Mouse (Mus musculus): ENCODE data around the gene Bach2.

The Bach2 gene

DNA sequence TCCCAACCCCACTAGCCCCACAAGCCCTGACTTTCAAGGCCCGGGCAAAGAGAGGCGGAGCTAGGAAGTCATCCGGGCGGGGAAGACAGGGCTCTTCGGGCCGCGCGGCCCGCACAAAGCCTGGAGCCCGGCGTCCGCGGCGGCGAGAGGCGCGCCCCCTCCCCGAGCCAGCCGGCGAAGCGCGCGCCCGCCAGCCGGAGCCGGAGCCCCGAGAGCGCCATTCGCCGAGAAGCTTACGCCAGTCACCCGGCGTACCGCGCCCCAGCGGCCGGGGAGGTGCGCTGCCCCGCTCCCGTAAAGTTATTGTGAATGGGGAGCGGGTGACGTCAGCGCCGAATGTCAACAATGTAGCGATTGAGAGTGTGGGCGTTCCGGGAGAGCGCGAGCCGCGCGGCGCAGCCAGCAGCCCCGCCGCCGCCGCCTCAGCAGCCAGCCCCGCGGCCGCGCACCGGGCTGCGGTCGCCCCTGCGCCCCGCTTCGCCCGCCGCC, at the start of gene Bach2:
Gene Bach2, plus strand, starts transcription at position 439 of the 489 bp plus-strand sequence.
- DNase-seq: peak; percentile 92

DNA sequence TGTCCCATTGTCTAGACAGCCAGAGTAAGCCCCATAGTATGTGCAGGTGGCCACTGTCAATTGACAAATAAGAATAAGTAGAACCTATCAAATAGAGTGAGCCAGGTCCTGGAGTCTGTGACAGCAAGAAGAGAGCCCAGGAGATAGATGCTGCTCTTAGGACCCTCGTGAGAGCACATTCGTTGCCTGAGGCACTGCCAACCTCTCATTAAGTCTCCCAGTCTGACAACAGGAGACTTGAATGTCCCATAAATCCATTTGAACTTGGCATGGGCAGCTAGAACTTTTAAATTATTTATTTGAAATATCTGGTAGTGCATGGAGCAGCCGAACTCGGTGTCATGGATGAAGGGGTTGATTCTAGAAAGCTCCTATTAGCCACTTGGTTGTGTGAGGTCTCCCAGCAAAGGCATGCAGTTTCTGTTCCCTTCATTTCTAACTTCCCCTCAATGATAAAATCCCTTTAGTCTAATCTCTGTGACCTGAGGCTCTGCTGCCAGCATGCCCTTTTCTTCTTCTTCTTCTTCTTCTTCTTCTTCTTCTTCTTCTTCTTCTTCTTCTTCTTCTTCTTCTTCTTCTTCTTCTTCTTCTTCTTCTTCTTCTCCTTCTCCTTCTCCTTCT, 49.1 kb upstream of the Bach2 start:
- no peak for DNase-seq

DNA sequence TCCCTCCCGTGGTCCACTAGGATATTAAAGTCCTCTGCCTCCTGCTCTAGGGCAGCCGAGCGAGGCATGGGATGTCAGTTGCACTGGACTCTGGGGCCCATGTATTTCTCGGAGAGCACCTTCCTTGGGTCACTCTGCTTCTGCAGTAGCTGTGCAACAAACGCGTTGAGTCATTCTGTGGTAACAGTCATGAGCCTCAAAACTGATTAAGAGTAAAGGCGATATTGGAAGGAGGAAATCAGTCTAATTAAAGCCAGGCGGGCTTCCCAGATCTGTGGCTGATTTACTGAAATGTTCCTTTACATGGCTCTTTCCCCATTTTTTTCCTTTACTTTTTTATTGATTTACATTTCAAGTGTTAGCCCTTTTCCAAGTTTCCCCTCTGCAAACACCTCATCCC, 48.1 kb upstream of the Bach2 start:
- DNase-seq: no peak

DNA sequence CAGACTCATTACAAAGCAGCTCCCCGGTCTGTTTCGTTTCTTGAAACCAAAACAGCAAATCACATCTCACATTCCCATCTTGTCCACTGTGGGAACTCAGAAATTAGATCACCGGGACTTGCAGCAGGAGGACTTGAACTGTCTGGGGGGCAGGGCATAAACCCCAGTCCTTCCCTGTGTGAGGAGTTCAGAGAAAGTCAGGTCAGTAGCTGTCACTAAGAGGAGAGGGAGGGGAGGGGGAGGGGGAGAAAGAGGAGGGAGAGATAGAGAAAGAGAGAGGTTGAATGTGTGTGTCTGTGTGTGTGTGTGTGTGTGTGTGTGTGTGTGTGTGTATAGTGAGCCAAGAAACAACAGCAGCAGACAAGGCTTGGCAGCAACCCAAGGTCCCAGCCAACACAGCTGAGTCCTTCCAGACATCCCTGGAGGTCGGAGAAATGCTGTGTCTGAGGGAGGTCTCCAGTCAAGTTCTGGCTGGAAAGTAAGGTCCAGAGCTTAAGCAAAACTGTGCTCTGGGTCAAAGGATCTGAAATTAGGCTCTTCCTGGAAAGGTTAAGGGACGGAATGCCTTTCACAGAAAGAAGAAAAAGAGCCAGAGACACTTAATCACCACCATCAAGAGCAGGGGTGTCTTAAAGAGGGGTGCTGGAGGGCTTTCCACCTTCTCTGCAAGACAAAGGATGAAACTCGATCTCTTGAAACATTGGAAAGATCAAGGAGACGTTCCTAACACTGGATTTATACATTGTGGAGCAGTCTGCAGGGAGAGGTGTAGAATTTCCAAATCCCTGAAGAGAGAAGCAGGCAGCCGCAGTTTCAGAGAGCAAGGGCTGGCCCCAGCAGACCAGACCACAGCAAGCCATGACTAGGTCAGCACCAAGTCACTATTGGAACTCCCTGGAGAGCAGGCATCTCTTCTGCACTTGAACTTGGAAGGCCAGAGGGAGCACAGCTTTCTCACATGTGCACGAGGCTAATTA, 42.4 kb upstream of the Bach2 start:
- DNase-seq: peak; percentile 88

DNA sequence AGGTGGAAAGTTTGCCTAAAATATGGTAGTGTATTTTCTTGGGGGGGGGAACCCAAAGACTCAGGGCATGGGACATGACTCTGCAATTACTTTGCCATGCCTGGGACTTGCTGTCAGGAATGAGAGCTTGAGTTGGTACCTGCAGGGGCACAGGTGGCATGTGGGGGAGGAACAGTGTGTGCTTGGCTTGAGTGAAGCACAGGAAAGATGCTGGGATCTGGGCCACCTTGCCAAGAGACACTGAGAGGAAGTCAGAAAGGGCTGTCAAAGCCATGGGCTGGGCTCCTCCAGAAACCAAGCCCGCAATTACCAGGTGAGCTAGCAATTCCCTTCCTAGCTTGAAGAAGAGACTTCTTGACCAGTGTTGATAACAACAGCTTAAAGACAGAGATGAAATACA, 40.6 kb upstream of the Bach2 start:
- DNase-seq: no peak

DNA sequence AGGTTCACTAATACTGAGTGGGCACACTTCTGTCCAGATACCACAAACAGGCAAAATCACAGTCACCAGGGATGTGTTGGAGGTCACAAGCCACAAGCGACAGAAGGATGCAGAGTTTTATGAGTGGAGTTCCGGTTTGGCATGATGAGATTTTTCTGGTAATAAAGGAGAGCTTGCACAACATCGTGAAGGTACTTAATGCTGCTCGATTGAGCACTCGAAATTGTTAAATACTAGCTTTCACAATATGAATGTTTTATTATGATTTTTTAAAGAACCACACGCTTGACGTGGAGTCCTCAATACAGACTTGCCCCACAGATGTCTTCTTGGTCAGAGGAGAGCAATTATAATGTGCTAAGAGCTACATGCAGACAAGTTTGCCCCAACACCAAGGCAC, 40.0 kb upstream of the Bach2 start:
- no peak for DNase-seq

DNA sequence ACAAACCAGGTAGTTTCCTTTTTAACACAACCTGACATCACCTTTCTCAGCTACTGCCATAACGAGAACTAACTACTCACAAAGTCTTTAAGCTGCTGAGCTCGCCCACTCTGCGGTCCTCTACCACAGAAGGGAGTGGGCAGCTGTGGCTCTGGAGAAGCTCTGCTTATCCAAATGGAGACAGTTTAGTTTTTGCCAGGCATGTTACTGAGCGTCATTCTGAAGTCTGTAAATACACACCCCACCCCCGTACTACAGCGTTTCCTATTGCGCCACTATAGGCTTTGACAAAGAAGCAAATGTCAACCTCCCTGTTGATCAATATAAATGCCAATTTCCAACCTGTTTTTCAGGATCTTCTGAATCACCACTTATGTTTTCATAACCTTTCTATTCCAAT, 39.4 kb upstream of the Bach2 start:
- DNase-seq: no peak

DNA sequence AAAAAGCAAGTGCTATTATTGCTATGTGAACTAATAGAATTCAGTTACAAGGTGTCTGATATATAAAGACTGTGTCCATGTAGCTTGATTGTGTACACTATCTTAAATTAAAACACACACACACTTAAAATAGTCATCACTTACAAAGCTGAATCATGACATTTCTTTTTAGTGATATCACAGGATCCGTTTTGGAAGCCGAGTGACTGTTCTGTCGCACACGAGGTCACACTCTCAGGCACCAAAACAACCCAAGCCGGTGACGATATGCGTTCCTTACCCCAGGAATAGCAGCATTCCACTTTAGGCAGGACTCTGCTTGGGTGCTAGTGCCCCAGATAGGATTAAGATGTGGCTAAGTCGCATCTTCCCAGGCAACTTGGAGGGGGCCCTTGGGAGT, 37.5 kb upstream of the Bach2 start:
- no peak for DNase-seq

DNA sequence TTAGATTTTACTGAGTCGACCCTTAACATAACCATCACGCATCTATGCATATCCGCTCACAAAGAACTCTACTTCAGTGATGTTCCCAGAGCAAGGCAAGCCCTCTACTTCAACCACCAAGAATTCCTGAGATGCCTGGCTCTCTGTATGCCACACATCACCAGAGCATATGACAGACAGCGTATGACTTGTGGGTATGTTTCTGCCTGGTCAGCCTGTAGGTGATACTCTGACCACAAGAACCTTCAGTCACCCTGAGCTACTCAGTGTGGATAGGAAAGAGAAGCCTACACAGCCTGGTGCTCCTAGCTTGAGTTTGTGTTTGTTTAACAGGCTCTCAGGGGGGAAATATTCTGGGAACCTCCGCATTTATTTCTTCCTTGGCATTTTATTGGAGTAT, 36.2 kb upstream of the Bach2 start:
- DNase-seq: no peak

DNA sequence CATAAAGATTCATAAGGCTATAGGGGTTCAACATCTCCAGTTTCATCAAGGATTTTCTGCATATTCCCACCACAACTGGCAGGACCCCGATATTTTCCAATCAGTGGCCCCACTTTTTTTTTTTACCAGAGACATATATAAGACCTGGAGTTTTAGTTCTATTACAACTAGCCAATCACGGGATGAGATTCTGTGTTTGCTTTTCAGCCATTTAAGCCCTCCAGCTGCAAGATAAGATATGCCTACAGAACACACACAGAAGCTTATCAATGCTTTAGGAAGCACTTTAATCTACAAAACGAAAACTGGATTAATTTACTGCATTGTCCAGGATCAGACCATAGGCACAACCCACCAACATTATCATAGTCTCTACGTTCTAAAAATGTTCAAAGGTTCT, 33.8 kb upstream of the Bach2 start:
- no peak for DNase-seq

DNA sequence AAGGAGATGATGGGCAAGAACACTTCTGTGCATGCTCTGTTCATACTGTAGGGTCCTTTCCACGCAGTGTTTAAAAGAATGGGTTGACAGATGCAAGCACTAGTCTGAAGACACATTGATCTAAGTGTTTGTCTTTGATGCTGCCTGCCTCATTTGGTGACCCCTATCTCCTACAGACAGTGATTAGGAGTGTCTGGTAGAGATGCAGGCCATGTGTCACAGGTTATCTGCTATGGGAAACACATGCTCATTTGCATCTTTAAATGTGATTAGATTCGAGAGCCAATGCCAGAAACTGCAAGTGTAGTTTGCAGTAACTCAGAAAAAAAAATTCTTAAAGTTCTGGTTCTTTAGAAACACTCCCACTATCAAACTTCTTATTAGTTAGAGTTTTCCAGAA, 32.8 kb upstream of the Bach2 start:
- no peak for DNase-seq

DNA sequence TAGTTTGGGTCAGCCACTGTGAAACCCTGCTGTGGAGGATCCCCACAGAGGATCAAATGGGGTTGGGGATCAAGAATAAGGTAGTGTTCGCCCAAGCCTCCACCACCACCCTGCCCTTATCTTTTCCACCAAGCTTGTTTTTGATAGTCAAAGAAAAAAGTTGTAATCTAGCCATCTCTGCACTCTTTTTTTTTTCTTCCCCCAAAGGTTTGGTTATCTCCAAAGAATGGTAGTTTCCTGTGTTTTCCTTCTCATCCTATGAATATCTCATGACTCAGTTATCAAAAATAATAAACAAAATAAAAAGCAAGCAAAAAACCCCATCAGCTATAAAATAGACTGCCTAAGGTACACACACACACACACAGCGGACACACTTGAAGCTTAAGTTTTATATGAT, 28.6 kb upstream of the Bach2 start:
- DNase-seq: no peak

DNA sequence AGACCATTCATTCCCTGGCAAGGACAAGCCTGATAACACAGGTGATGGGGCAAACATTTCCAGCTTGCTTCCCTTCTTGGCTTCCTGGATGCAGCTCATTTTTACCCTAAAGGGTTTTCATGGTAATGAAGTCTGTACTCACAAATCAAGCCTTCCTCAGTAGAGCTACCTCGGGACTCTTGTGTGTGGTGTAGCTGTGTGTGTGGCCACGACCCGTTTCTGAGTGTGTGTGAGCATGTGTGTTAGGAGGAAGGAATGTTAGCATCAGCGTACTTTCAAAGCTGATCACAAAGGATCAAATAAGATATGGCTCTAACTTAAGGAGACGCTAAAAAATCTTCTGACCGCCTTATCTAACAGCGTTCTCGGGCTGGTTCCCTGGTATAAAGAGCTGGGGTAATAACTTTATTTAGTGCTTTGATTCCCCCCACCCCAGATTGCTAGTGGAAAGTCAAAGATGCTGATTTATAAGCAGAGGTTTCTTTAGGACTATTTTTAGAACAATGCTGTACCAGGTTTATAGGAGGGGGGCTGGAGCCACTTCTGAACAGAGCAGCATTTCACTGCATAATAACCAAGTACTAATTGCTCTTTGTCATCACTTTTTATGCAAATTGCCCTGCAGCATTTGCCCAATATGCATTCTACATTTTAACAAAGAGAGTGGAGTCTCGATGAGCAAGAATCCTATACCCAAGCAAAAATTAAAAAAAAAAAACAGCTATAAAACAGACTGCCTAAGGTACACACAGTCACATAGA, 28.0 kb upstream of the Bach2 start:
- no peak for DNase-seq

DNA sequence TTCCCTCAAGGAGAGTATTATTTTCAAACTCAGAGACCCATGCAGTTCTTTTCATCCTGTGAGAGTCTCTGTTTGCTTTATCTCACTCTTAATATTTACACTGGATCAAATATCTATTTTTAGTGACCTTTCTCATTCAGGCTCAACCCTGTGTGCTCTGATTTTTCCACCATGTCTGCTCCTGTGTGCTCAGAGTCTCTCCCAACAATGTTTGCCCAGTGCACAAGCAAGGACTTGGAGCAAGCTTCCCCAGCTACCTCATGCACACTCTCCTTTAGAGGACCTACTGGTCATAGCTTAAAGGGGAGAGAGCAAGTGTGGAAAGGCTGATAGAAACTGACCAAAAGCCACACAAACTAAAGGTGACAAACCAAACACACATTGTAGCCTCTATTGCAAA, 26.0 kb upstream of the Bach2 start:
- no peak for DNase-seq

DNA sequence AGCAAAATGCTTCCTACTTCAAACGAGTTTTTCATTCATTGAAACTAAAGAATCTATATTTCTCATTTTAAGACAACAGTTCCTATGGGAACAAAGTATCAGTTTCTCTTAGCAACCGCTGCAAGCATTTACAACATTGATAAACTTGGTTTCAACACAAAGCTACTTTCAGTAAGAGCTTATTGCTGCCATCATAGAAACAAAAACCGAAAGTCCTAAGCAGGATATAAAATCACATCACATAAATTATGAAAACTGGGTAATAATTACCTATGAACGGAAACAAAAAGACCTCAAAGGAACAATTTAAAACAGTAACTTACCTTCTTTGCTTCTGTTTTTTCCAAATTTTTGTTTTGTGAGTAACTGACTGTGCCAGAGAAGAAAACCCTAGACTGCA, 22.1 kb upstream of the Bach2 start:
- no peak for DNase-seq

DNA sequence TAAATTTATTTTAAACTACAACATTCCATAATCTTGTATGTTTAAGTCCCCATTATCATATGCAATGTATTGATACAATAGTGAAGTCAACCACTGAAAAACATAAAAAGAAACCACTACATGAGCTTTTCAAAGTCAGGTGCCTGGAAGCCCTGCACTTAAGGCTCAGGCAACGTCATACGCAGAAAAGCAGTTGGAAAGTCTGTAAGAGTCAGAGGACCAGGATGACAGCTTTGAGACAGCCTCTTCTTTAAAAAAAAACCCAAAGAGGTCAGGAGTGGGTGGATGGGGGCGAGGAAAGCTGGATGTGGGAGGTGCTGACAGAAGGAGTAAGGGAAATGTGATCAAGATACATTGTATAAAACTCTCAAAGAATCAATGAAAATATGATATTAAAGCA, 21.6 kb upstream of the Bach2 start:
- no peak for DNase-seq

DNA sequence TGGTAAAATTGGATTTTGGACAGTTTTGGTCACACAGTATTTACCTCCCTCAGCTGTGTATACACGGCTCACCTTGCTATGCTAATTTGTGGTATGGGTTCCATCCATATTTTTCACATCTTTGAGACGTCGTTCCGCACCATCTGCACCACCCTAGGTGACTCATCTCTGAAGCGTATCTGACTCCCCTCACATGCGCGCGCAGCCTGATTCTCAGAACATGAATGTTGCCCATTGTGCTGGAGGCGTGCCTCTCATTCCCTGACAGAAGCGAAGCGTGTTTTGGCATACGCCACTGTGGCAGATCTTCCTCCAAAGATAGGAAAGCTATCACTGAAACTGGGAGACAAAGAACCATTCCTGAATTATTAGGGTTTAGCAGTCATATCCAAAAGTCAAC, 21.0 kb upstream of the Bach2 start:
- no peak for DNase-seq

DNA sequence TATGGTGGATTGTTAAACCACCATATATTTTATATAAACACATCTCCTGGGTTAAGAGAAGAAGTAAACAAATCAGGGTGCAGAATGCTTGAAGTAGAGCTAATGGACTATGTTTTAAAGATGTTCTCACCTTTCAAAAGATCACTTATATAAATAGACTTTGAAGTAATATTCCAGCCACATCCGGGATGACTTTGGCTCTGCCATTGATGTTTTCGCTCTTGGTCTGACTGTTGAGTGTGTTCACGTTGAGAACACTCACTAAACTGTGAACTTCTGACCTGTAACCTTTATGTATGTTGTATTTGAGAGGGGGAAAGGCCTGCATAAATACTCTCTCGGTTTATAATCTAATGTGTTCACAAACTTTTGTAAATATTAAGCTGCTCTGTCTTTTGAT, 20.2 kb upstream of the Bach2 start:
- DNase-seq: no peak

DNA sequence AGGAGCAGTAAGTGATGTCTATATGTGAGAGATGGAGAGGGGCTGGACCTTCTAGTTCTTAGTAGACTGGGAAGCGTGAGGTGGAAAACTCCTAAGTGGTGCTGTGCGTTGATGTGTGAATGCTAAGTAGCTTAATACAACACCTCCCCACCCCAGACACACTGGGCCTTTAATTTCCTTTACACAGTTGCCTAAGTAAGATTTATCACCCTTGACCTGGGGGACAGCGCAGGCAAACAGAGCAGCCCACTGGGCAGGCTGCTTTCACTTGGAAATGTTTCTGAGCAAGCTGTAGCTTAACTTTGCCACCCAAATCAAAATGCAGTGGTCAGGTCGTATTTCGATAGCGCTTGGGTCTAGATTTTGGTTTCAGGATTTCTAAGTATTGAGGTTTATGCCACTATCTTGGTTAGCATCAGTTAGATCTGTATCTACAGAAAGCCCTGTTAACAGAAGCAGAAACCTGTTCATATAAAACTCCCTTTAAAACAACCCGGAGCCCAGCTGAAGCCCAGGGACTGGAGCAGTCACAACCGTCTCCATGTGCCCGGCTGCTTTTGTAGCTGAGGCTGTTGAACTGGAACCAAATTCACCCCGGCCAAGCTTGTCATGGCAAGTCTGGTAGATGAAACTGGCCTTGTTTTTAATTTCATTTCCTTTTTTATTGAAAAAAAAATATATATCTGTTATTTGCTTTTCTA, 19.0 kb upstream of the Bach2 start:
- DNase-seq: no peak

DNA sequence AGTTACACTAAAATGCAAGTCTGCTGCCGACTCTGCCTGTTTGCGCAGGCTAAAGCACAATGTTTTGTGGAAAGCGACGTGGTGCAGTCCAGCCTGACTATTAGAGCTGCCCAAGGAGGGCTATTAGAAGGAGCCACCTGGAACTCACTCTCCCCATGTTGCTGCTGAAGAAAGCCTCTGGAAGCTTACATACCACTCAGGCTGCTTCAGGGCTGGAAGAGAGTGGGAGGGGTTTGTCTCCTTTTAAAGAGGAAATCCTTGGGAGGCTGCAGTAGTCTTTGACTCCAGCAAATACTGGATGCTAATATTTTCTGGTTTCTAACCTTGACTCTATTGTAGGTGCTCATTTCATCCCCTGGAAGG, 18.5 kb upstream of the Bach2 start:
- no peak for DNase-seq

DNA sequence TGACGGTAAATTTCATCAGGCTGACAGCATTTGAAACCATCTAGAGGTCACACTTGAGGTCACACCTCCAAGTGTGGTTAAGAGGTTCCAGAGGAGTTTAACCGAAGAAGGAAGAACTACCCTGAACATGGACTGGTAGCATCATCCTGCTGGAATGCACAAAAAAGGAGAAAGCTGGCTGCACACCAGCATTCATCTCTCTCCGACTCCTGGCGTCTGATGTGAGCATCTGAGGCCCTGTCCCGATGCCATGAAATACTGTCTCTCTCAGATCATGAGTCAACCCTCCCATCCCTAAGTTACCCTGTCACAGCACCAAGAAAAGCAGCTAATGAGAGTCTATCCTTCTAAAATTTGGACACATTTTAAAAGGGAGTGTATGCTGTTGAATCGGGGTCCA, 17.6 kb upstream of the Bach2 start:
- no peak for DNase-seq

DNA sequence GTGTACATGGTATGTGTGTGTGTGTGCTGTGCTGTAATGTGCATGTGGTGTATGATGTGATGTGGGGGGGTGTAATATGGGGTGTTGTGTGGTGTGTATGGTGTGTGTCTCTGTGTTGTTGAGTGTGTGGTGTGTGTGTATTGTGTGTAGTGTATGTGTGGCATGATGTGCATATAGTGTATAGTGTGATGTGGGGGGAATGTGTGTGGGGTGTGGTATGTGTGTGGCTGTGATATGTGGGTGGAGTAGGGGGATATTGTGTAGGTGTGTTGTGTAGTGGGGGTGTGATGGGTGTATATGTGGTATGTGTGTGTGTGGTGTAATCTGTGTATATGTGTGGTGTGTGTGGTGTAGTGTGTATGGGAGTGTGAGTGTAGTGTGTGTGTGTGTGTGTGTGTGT, 15.0 kb upstream of the Bach2 start:
- no peak for DNase-seq

DNA sequence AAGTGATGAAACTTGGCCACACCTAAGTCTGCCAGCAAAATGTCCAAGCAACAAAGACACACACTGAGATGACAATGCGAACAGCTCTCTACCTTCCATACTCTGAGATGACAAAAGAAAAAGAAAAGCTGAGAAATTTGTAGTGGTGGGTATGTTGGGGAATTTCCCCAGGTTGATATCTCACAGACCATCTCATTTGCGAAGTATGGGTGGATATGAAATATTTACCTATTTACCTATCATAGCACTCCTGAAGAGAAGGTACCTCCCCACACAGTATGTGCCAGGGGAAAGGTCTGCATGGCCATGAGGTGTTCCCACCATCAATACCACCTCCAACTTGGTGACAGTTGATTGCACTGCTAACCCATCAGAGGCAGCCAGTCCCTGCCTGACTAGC, 13.4 kb upstream of the Bach2 start:
- no peak for DNase-seq
